Mouse (Mus musculus) spleen, adult 2 months (tissue): ENCODE results near the gene Ilf2.

Source experiments
- CTCF ChIP-seq: fragments of 200-500 bp; IDR thresholded peaks from 2 replicates; pipeline ENCODE4 v1.5.1; 2011; ENCODE audit warnings: mild to moderate bottlenecking, inconsistent platforms; ENCODE audit not compliant: insufficient read depth, insufficient read length, insufficient replicate concordance; ENCODE audit errors: extremely low read depth
- POLR2A ChIP-seq: fragments of 200-500 bp; IDR thresholded peaks from 2 replicates; pipeline ENCODE4 v1.6.1; 2011; ENCODE audit warnings: low read depth, low read length, inconsistent platforms

DNA sequence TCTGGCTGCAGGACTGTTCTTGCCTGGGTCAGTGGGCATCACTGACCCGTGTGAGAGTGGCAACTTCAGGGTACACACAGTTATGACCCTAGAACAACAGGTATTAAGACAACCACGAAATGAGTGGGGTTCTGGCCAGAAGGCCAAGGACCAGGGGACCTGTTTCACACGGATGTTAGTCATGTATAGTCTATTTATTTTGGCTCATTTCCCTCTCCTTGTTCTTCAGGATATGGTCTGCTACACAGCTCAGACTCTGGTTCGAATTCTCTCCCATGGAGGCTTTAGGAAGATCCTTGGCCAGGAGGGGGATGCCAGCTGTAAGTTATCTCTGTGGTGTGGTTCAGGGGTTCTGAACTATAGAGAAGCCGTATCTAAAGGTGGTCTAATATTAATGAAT, 11.1 kb downstream of the Ilf2 start:
- TF ChIP-seq POLR2A (no peak), CTCF (no peak)
